Mouse (Mus musculus): ENCODE results near the gene Hibch. TPM values are rescaled to one million over a fixed set of nuclear protein-coding genes. Genes with fewer than 3 reads are reported as not detected.
A peak's percentile ranks its signal among the peaks of the same experiment; 100 is the strongest.

Gene Hibch
- polyA plus RNA-seq, 1 experiment from 2014 or later, result 31.0 TPM

DNA sequence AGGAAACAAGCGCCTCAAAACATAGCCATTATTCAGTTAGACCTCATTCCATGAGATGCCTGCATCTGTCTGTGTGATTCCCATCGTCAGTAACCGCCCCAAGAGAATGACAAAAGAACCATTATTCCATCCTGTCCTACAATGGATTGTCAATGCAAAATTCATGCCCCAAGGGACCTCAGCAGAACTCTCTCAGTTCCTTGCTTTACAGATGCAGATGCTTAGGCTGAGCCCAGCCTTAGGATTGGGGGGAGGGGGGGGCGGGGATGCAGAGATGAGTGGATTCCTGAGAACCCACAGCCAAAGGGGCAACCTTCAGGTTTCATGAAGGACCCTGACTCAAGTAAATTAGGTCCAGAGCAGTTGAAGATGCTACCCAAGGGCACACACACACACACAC, 108.8 kb downstream of the Hibch start:
- no peaks in the 10 kb centered on the region for H3K4me1 ChIP-seq (ENCODE audit: control insufficient read depth, insufficient read depth, low read length)
- peak overlapping the region; percentile 55 for H3K4me3 ChIP-seq (ENCODE audit: low read depth, low read length)
- ATAC-seq (replicated peaks; ENCODE audit: insufficient number of reproducible peaks, low FRiP score, low TSS enrichment, low read depth), result no peak
- no peaks in the 10 kb centered on the region; the same call in 1 of the 2 replicates for H3K27me3 ChIP-seq (ENCODE audit: control insufficient read depth, insufficient read depth, low read length)
- 3% methylated on average over 4 of the region's 4 CpGs for WGBS
- no peak overlapping the region for H3K27ac ChIP-seq (replicated peaks; ENCODE audit: low read depth, low read length)
- H3K9ac ChIP-seq (replicated peaks; ENCODE audit: low read length), result no peak overlapping the region
- peak; percentile 18 for DNase-seq (ENCODE audit: low spot score)
- no peaks in the 10 kb centered on the region for H3K9me3 ChIP-seq (replicated peaks; ENCODE audit: control insufficient read depth, low read length)
- H3K4me2 ChIP-seq (ENCODE audit: low read depth, low read length), result no peak overlapping the region; the same call in 1 of the 2 replicates
- no peaks in the 10 kb centered on the region for H3K36me3 ChIP-seq (replicated peaks; ENCODE audit: control insufficient read depth, insufficient read depth, low read depth, low read length)

DNA sequence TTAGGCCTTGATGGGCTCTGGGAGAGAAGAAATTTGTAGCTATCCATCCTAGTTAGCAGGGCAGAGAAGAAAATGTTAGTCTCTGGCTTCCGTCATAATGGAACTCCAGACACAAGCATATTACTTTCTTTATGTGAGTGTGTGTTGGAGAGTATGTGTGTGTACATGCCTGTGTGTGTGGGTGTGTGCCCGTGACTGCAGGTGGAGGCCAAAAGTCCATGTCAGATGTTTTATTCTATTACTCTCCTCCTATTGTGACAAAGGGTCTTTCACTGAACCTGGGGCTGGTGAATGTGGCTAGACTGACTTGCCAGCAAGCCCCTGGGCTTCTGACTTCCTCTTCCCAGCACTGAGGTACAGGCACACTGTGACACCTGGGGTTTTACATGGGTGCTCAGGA, 109.7 kb downstream of the Hibch start:
- Histone ChIP-seq H3K9me3 (replicated peaks; ENCODE audit: control insufficient read depth, low read length) (no peaks in the 10 kb centered on the region), H3K4me1 (ENCODE audit: control insufficient read depth, insufficient read depth, low read length) (no peaks in the 10 kb centered on the region), H3K27ac (replicated peaks; ENCODE audit: low read depth, low read length) (no peak overlapping the region), H3K4me2 (ENCODE audit: low read depth, low read length) (no peak overlapping the region), H3K27me3 (ENCODE audit: control insufficient read depth, insufficient read depth, low read length) (no peaks in the 10 kb centered on the region; the same call in 1 of the 2 replicates), H3K4me3 (ENCODE audit: low read depth, low read length) (no peak overlapping the region), H3K9ac (replicated peaks; ENCODE audit: low read length) (no peak overlapping the region), H3K36me3 (replicated peaks; ENCODE audit: control insufficient read depth, insufficient read depth, low read depth, low read length) (no peaks in the 10 kb centered on the region)
- DNase-seq (ENCODE audit: low spot score) (no peak), ATAC-seq (replicated peaks; ENCODE audit: insufficient number of reproducible peaks, low FRiP score, low TSS enrichment, low read depth) (no peak)
- WGBS, result 90% methylated on average over 2 of the region's 2 CpGs

- Histone ChIP-seq H3K4me3 (ENCODE audit: low read depth, low read length) (no peak overlapping the region), H3K36me3 (replicated peaks; ENCODE audit: control insufficient read depth, insufficient read depth, low read depth, low read length) (no peaks in the 10 kb centered on the region), H3K4me2 (ENCODE audit: low read depth, low read length) (no peak overlapping the region), H3K27ac (replicated peaks; ENCODE audit: low read depth, low read length) (no peak overlapping the region), H3K27me3 (ENCODE audit: control insufficient read depth, insufficient read depth, low read length) (no peaks in the 10 kb centered on the region; the same call in 1 of the 2 replicates), H3K9me3 (replicated peaks; ENCODE audit: control insufficient read depth, low read length) (no peaks in the 10 kb centered on the region), H3K9ac (replicated peaks; ENCODE audit: low read length) (no peak overlapping the region), H3K4me1 (ENCODE audit: control insufficient read depth, insufficient read depth, low read length) (no peaks in the 10 kb centered on the region)
- no peak for ATAC-seq (replicated peaks; ENCODE audit: insufficient number of reproducible peaks, low FRiP score, low TSS enrichment, low read depth)
- WGBS, result 38% methylated on average over 6 of the region's 6 CpGs
- peak; percentile 62 for DNase-seq (ENCODE audit: low spot score)
Measured at GRCm38 (mm10) chr1:52955102-52955501, 110.4 kb downstream of the Hibch start.

DNA sequence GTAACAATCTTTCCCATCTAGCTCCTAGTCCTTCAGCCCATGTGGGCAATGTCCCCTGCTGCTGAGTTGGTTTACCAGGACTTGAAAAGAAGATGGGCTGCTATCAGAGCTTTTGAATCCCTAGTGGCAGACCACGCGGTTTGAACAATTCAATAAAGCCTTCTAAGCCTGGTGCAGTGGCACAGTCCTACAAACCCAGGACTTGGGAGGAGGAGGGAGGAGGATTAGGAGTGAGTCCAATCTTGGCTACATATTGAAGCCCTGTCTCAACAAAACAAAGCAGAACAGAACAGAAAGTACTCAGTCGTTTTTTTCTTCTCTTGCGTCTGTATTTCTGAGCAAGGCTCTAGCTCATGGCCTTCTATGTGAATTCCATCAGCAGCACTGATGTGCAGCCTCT, 112.0 kb downstream of the Hibch start:
- H3K36me3 ChIP-seq (replicated peaks; ENCODE audit: control insufficient read depth, insufficient read depth, low read depth, low read length), result no peaks in the 10 kb centered on the region
- DNase-seq (ENCODE audit: low spot score) (no peak), ATAC-seq (replicated peaks; ENCODE audit: insufficient number of reproducible peaks, low FRiP score, low TSS enrichment, low read depth) (no peak)
- no peaks in the 10 kb centered on the region; the same call in 1 of the 2 replicates for H3K27me3 ChIP-seq (ENCODE audit: control insufficient read depth, insufficient read depth, low read length)
- 82% methylated on average over 4 of the region's 4 CpGs for WGBS
- H3K4me3 ChIP-seq (ENCODE audit: low read depth, low read length), result no peak overlapping the region
- no peaks in the 10 kb centered on the region for H3K9me3 ChIP-seq (replicated peaks; ENCODE audit: control insufficient read depth, low read length)
- no peaks in the 10 kb centered on the region for H3K4me1 ChIP-seq (ENCODE audit: control insufficient read depth, insufficient read depth, low read length)
- no peak overlapping the region for H3K4me2 ChIP-seq (ENCODE audit: low read depth, low read length)
- no peak overlapping the region for H3K27ac ChIP-seq (replicated peaks; ENCODE audit: low read depth, low read length)
- no peak overlapping the region for H3K9ac ChIP-seq (replicated peaks; ENCODE audit: low read length)

GRCm38 (mm10) chr1:52960191-52960590, 115.5 kb downstream of the Hibch start:
- Histone ChIP-seq H3K27ac (replicated peaks; ENCODE audit: low read depth, low read length) (no peak overlapping the region), H3K9me3 (replicated peaks; ENCODE audit: control insufficient read depth, low read length) (no peaks in the 10 kb centered on the region), H3K4me2 (ENCODE audit: low read depth, low read length) (no peak overlapping the region), H3K4me1 (ENCODE audit: control insufficient read depth, insufficient read depth, low read length) (no peaks in the 10 kb centered on the region), H3K4me3 (ENCODE audit: low read depth, low read length) (no peak overlapping the region), H3K9ac (replicated peaks; ENCODE audit: low read length) (no peak overlapping the region), H3K27me3 (ENCODE audit: control insufficient read depth, insufficient read depth, low read length) (no peaks in the 10 kb centered on the region), H3K36me3 (replicated peaks; ENCODE audit: control insufficient read depth, insufficient read depth, low read depth, low read length) (no peaks in the 10 kb centered on the region)
- ATAC-seq (replicated peaks; ENCODE audit: insufficient number of reproducible peaks, low FRiP score, low TSS enrichment, low read depth), result no peak
- no peak for DNase-seq (ENCODE audit: low spot score)
- 79% methylated on average over 6 of the region's 6 CpGs for WGBS

DNA sequence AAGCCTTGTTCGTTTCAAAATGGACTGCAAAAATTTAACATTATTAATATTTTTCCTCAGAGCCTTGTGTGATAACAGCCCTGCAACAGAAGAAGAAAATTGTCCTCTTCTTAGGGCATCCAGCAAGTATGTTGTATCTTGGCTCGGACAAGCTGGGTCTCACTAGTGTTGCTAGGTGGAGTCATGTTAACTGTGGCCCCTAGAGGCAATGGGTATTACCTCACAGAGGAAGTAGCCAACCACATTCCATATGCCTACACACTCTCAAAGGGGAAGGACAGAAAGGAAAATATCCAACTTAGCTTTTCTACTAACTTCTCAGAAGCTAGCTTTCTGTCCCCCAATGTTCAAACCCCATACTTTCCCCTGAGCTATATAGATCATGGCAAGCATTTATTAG, 118.4 kb downstream of the Hibch start:
- 75% methylated on average over 2 of the region's 2 CpGs for whole genome bisulfite sequencing
- no peak for DNase-seq (ENCODE audit: low spot score)
- H3K4me2 ChIP-seq (ENCODE audit: low read depth, low read length), result no peak overlapping the region
- H3K9ac ChIP-seq (replicated peaks; ENCODE audit: low read length), result no peak overlapping the region
- H3K27me3 ChIP-seq (ENCODE audit: control insufficient read depth, insufficient read depth, low read length), result no peaks in the 10 kb centered on the region
- H3K36me3 ChIP-seq (replicated peaks; ENCODE audit: control insufficient read depth, insufficient read depth, low read depth, low read length), result no peaks in the 10 kb centered on the region
- no peaks in the 10 kb centered on the region for H3K9me3 ChIP-seq (replicated peaks; ENCODE audit: control insufficient read depth, low read length)
- no peak overlapping the region for H3K4me3 ChIP-seq (ENCODE audit: low read depth, low read length)
- H3K27ac ChIP-seq (replicated peaks; ENCODE audit: low read depth, low read length), result no peak overlapping the region
- no peak for ATAC-seq (replicated peaks; ENCODE audit: insufficient number of reproducible peaks, low FRiP score, low TSS enrichment, low read depth)
- H3K4me1 ChIP-seq (ENCODE audit: control insufficient read depth, insufficient read depth, low read length), result no peaks in the 10 kb centered on the region

- H3K36me3 ChIP-seq (replicated peaks; ENCODE audit: control insufficient read depth, insufficient read depth, low read depth, low read length), result no peaks in the 10 kb centered on the region
- H3K27me3 ChIP-seq (ENCODE audit: control insufficient read depth, insufficient read depth, low read length), result no peaks in the 10 kb centered on the region
- no peak overlapping the region for H3K4me2 ChIP-seq (ENCODE audit: low read depth, low read length)
- DNase-seq (ENCODE audit: low spot score), result no peak
- no peak overlapping the region for H3K4me3 ChIP-seq (ENCODE audit: low read depth, low read length)
- no peak overlapping the region for H3K9ac ChIP-seq (replicated peaks; ENCODE audit: low read length)
- no peak overlapping the region for H3K27ac ChIP-seq (replicated peaks; ENCODE audit: low read depth, low read length)
- no peaks in the 10 kb centered on the region for H3K4me1 ChIP-seq (ENCODE audit: control insufficient read depth, insufficient read depth, low read length)
- H3K9me3 ChIP-seq (replicated peaks; ENCODE audit: control insufficient read depth, low read length), result no peaks in the 10 kb centered on the region
- ATAC-seq (replicated peaks; ENCODE audit: insufficient number of reproducible peaks, low FRiP score, low TSS enrichment, low read depth), result no peak
- 70% methylated on average over 8 of the region's 8 CpGs for WGBS
Measured at GRCm38 (mm10) chr1:52964581-52964980, 119.9 kb downstream of the Hibch start.
